Mouse (Mus musculus): ENCODE results near the gene AC109138.7. TPM values are rescaled to one million over a fixed set of nuclear protein-coding genes. Genes with fewer than 3 reads are reported as not detected.
"Not testable (repeated sequence)": the region's sequence is repeated elsewhere in the genome, so short reads cannot be mapped to it uniquely, and the experiment has no call there.

AC109138.7 gene
- total RNA-seq, 2 experiments from 2014 or later: not detected

GRCm38 (mm10) chr19:4242416-4242815, 28.3 kb downstream of the AC109138.7 start:
- DNase-seq (ENCODE audit: low spot score in 2 of 2): no peak

GRCm38 (mm10) chr19:4244775-4245174, 30.6 kb downstream of the AC109138.7 start:
- DNase-seq (ENCODE audit: low spot score in 2 of 2): no peak

DNA sequence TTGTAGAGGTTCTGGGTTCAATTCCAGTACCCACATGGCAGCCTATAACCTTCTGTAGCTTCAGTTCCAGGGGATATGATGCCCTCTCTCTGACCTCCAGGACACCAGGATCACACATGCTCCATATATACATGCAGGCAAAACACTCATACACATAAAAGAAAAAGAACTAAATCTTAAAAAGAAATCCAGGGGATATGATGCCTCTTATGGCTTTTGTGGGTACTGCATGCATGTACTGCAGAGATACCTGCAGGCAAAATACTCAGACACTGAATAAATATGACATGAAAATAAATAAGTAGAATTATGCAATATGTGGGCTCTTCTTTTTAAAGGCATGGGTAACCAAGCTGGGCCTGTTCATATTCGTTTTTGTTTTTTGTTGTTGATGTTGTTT, 32.9 kb downstream of the AC109138.7 start:
- no peak for DNase-seq (ENCODE audit: low spot score in 2 of 2)

DNA sequence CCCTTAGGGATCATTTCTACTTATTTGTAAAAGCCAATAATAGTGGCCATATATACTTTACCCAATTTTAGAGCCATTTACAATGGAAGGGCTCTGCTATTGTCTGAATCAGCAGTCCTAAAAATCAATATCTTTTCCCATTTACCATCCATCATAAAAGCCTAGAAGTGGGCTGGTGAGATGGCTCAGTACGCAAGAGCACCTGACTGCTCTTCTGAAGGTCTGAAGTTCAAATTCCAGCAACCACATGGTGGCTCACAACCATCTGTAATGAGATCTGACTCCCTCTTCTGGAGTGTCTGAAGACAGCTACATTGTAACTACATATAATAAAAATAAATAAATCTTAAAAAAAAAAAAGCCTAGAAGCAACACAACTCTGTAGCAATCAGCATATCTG, 34.5 kb downstream of the AC109138.7 start:
- DNase-seq (ENCODE audit: low spot score in 2 of 2): not testable (repeated sequence)

DNA sequence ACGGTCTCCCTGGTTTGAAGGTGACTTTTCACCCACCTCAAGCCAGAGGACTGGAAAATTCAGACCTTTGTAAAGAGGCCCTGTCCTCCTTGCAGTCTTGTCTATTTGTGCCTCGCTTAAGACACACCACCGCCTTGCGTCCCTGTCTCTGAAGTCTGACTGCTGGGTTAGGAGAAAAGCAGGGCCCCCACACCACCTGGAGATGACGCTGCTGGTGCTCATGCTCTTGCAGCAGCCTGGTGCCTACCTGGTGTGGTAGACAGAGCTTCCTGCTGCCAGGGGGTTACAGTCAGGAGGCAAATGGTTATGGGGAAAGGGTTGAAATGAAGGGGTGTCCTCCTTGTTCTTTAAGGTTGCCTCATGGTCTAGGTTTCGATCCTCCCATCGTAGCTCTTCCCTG, 40.1 kb downstream of the AC109138.7 start:
- no peak for DNase-seq (ENCODE audit: low spot score in 2 of 2)

DNA sequence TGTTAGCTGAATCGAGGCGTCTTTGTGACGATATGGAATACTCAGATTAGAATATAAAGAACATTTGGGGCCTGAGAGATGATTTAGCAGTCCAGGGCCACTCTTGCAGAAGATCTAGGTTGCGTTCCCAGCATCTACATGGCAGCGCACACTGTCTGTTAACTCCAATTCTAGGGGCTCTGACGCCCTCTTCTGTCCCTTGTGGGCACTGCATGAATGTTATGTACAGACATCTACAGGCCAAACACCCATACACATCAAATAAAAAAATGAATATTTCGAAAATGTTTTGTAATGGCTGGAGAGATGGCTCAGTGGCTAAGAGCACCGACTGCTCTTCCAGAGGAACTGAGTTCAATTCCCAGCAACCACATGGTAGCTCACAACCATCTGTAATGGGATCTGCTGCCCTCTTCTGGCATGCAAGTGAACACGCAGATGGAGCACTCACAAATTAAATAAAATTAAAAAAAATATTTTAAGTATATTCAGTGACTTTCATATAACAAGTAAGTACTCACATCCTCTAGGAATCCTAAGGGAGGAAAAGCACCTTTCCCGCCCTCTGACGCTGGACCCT, 41.5 kb downstream of the AC109138.7 start:
- no peak for DNase-seq (ENCODE audit: low spot score in 2 of 2)

- DNase-seq (ENCODE audit: low spot score in 2 of 2): peak; percentile 87 to 92
Observed at GRCm38 (mm10) chr19:4257216-4257896, 43.2 kb downstream of the AC109138.7 start.

DNA sequence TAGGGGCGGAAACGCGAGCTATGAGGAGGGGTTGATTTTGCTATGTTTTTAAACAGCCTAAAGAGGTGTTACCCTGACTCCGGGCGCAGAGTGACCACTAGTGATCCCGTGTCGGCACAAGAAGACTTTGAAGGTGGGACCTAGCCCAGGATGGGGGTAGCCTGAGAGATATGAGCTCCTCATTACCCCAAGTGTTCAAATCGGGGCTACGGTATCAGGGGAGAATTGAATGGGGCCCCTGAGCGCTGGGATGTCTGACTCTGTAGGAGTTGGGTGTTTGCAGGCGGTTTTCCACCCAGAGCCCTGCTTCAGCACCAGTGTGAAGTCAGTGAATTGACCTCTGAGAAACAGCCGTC, 43.7 kb downstream of the AC109138.7 start:
- DNase-seq (ENCODE audit: low spot score in 2 of 2): no peak

GRCm38 (mm10) chr19:4261038-4261698, 47.0 kb downstream of the AC109138.7 start:
- DNase-seq (ENCODE audit: low spot score in 2 of 2): no peak

DNA sequence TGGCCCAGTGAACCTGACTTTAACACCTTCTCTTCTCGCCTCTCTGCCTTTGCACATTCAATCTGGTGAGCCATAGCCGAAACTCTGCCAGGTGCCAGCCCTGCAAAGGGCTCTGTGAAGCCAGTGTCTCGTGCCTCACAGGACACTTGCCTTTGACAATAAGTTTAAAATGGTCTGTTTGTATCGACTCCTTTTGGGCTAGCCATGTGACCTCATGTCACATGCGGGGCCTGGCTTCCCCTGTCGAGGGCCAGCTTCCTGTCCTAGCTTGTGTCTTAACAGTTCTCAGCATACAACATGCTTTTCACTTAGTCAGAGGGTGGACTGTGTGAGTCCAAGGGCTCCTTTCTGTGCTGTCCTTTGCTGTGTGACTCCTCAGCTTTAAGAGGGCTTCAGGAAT, 48.6 kb downstream of the AC109138.7 start:
- DNase-seq (ENCODE audit: low spot score in 2 of 2): no peak

DNA sequence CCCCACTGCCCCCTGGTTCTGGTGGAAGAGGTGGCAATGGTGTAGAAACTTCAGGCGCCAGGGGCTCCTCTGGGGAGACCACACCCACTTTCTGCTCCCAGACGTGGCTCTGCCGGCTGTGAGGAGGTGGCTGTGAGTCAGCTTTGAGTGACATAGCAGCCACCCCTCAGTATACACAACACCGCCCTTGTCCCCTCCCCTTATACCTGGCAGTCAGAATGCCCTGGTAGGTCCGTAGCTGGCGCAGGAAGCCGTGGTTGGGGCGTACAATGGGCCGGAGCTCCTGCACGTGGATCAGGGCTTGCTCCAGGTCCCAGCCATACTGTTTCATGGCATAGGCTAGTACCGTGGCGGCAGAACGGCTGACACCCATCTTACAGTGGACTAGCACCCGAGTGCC, 49.5 kb downstream of the AC109138.7 start:
- DNase-seq (ENCODE audit: low spot score in 2 of 2): no peak

DNA sequence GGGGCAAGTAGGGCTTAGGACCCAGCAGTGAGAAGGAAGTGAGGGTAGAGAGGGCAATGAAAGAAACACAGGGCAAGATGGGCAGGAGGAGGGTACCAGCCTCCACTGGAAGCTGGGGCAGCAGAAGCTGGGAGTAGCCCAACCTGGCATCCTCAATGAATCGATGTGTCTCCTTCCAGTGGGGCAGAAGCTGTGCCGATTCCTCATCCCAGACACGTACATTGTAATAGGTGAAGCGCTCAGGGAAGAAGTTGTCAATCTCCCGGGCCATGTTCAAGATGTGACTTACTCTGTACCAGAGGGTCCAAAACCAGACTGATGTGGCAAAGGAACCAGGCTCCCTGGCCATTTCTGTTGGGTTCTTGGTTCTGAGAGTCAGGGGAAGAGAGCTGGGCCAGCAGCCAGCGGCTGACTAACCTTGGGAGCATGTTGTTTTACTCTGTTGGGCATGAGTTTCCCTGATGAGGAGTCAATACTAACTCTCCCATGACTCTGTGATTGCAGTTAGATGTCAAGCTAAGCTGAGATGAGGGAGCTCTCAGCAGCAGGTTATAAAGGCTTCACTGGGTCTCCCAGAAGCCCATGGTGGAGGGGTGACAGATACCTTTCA, 50.1 kb downstream of the AC109138.7 start:
- no peak for DNase-seq (ENCODE audit: low spot score in 2 of 2)

DNA sequence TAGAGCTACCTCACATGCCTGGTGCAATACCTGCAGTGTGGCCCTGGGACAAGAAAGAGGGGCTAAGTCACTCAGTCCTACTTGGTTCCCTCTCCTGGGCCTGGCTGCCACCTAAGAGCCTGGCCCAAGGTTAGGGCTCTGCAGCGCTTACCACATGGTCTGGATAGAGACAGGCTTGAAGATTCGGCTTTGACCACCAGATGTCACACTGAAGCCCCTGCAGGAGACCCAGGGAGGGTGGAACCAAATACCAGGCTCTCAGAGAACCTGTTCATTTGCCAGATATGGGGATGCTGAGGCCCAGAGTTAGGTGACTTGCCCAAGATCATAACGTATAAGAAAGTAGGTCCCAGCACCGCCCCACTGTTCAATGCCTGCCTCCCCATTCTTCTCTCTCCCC, 51.8 kb downstream of the AC109138.7 start:
- DNase-seq (ENCODE audit: low spot score in 2 of 2): no peak

- DNase-seq (ENCODE audit: low spot score in 2 of 2): peak; percentile 69 to 75
Observed at GRCm38 (mm10) chr19:4268566-4269361, 54.6 kb downstream of the AC109138.7 start, which contains the start of gene Ssh3. Gene Ssh3, minus strand, starts transcription at chr19:4269180.

DNA sequence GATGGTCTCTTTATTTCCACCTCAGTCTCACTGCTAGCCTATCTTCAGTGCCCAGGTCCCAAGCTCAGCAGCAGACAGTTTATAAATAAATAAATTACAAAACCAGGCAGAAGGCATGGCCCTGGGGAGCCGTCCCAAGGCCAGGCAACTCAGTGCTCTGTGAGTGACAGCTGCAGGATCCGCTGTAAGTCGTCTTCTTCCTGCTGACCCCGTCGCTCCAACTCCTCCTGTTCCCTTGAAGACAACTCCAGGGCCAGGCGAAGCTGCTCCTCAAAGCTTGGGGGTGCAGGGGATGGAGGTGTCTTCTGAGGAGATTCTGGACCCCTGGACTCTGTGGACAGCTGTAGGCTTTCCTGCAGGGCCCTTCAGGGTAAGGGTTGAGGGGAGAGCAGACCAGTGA, 56.0 kb downstream of the AC109138.7 start:
- peak in 1 of 2 experiments; percentile 18 for DNase-seq (ENCODE audit: low spot score in 2 of 2)

DNA sequence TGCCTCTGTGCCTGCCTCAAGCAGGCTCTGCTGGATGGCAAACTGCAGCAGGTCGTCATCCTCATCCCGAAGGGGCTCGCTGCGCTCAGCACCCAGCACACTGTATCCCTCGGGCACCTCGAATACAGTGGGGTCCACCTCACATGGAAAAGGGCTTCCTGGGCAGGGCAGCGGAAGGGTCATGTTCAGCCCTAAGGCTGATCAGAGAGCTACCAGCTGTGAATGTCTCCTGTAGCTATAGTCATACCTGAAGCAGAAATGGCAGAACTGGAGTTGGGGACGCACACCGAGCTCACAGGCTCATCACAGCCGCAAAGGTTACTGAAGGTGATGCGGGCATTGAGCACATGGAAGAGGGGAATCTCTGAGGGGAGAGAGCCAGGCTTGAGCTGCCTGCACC, 56.8 kb downstream of the AC109138.7 start:
- DNase-seq (ENCODE audit: low spot score in 2 of 2): peak in 1 of 2 experiments; percentile 18

GRCm38 (mm10) chr19:4279487-4279886, 65.3 kb downstream of the AC109138.7 start:
- DNase-seq (ENCODE audit: low spot score in 2 of 2): no peak

- no peak for DNase-seq (ENCODE audit: low spot score in 2 of 2)
Observed at GRCm38 (mm10) chr19:4280425-4280824, 66.3 kb downstream of the AC109138.7 start.

Data from adrenal gland, adult 18-20 months (tissue).